Mouse (Mus musculus): Measurements from ENCODE around the gene Mfsd6. TPM values are rescaled to one million over a fixed set of nuclear protein-coding genes. Genes with fewer than 3 reads are reported as not detected.
"Not testable (repeated sequence)": the region's sequence is repeated elsewhere in the genome, so short reads cannot be mapped to it uniquely, and the experiment has no call there.

Gene Mfsd6
- total and polyA plus RNA-seq, 2 experiments from 2014 or later, result 11.2 to 59.5 TPM

- H3K4me2 ChIP-seq (ENCODE audit: low read depth, low read length, poor library complexity, severe bottlenecking), result no peak overlapping the region
- ATAC-seq (ENCODE audit: low FRiP score) (no peak), DNase-seq (ENCODE audit: low spot score) (no peak)
- no peak overlapping the region for H3K9ac ChIP-seq (replicated peaks; ENCODE audit: low read length, poor library complexity, severe bottlenecking)
- H3K36me3 ChIP-seq (ENCODE audit: insufficient read depth, low read length), result no peaks in the 10 kb centered on the region
- H3K9me3 ChIP-seq (ENCODE audit: low read length), result no peaks in the 10 kb centered on the region
- WGBS, result 87% methylated on average over 1 of the region's 1 CpGs
- no peak for TF ChIP-seq CTCF (IDR thresholded peaks at IDR 0.05)
- no peaks in the 10 kb centered on the region for H3K27me3 ChIP-seq (ENCODE audit: insufficient read depth, low read length)
- H3K27ac ChIP-seq (ENCODE audit: low read depth, low read length), result no peak overlapping the region
- no peaks in the 10 kb centered on the region for H3K4me1 ChIP-seq (ENCODE audit: insufficient read depth, low read length)
- H3K4me3 ChIP-seq (ENCODE audit: low read depth, low read length), result no peak overlapping the region
Measured at GRCm38 (mm10) chr1:52701941-52702340, 25.3 kb downstream of the Mfsd6 start.

- WGBS, result 94% methylated on average over 13 of the region's 13 CpGs
- DNase-seq (ENCODE audit: low spot score); H3K36me3 ChIP-seq (ENCODE audit: insufficient read depth, low read length): not testable (repeated sequence)
Measured at GRCm38 (mm10) chr1:52694456-52694855, 32.8 kb downstream of the Mfsd6 start.

GRCm38 (mm10) chr1:52687636-52688035, 39.6 kb downstream of the Mfsd6 start:
- Histone ChIP-seq H3K4me2 (ENCODE audit: low read depth, low read length, poor library complexity, severe bottlenecking) (no peak overlapping the region), H3K9me3 (ENCODE audit: low read length) (no peaks in the 10 kb centered on the region), H3K4me1 (ENCODE audit: insufficient read depth, low read length) (no peaks in the 10 kb centered on the region), H3K27me3 (ENCODE audit: insufficient read depth, low read length) (no peaks in the 10 kb centered on the region), H3K27ac (ENCODE audit: low read depth, low read length) (no peak overlapping the region), H3K36me3 (ENCODE audit: insufficient read depth, low read length) (no peaks in the 10 kb centered on the region), H3K9ac (replicated peaks; ENCODE audit: low read length, poor library complexity, severe bottlenecking) (no peak overlapping the region), H3K4me3 (ENCODE audit: low read depth, low read length) (no peak overlapping the region)
- ATAC-seq (ENCODE audit: low FRiP score), result no peak
- 96% methylated on average over 8 of the region's 8 CpGs for WGBS
- TF ChIP-seq CTCF (IDR thresholded peaks at IDR 0.05), result no peak
- no peak for DNase-seq (ENCODE audit: low spot score)

More at GRCm38 (mm10) chr1:52694456-52694855, 32.8 kb downstream of the Mfsd6 start:
- H3K4me1 ChIP-seq (ENCODE audit: insufficient read depth, low read length); H3K9ac ChIP-seq (replicated peaks; ENCODE audit: low read length, poor library complexity, severe bottlenecking); H3K27me3 ChIP-seq (ENCODE audit: insufficient read depth, low read length); H3K4me2 ChIP-seq (ENCODE audit: low read depth, low read length, poor library complexity, severe bottlenecking); H3K9me3 ChIP-seq (ENCODE audit: low read length); H3K27ac ChIP-seq (ENCODE audit: low read depth, low read length); ATAC-seq (ENCODE audit: low FRiP score); H3K4me3 ChIP-seq (ENCODE audit: low read depth, low read length): not testable (repeated sequence)

- ATAC-seq (ENCODE audit: low FRiP score), result no peak
- H3K4me2 ChIP-seq (ENCODE audit: low read depth, low read length, poor library complexity, severe bottlenecking), result no peak overlapping the region
- H3K4me1 ChIP-seq (ENCODE audit: insufficient read depth, low read length), result no peaks in the 10 kb centered on the region
- no peaks in the 10 kb centered on the region for H3K9me3 ChIP-seq (ENCODE audit: low read length)
- H3K27me3 ChIP-seq (ENCODE audit: insufficient read depth, low read length), result no peaks in the 10 kb centered on the region
- WGBS, result 74% methylated on average over 4 of the region's 4 CpGs
- H3K36me3 ChIP-seq (ENCODE audit: insufficient read depth, low read length), result no peaks in the 10 kb centered on the region
- H3K27ac ChIP-seq (ENCODE audit: low read depth, low read length), result no peak overlapping the region
- no peak for TF ChIP-seq CTCF (IDR thresholded peaks at IDR 0.05)
- H3K4me3 ChIP-seq (ENCODE audit: low read depth, low read length), result no peak overlapping the region
- H3K9ac ChIP-seq (replicated peaks; ENCODE audit: low read length, poor library complexity, severe bottlenecking), result no peak overlapping the region
- DNase-seq (ENCODE audit: low spot score), result no peak
Measured at GRCm38 (mm10) chr1:52683550-52683949, 43.7 kb downstream of the Mfsd6 start.

- Histone ChIP-seq H3K36me3 (ENCODE audit: insufficient read depth, low read length) (no peaks in the 10 kb centered on the region), H3K4me2 (ENCODE audit: low read depth, low read length, poor library complexity, severe bottlenecking) (no peak overlapping the region), H3K9me3 (ENCODE audit: low read length) (no peaks in the 10 kb centered on the region), H3K27ac (ENCODE audit: low read depth, low read length) (no peak overlapping the region), H3K27me3 (ENCODE audit: insufficient read depth, low read length) (no peaks in the 10 kb centered on the region), H3K4me3 (ENCODE audit: low read depth, low read length) (no peak overlapping the region), H3K9ac (replicated peaks; ENCODE audit: low read length, poor library complexity, severe bottlenecking) (no peak overlapping the region), H3K4me1 (ENCODE audit: insufficient read depth, low read length) (no peaks in the 10 kb centered on the region)
- ATAC-seq (ENCODE audit: low FRiP score) (no peak; the same call in 1 of the 2 replicates), DNase-seq (ENCODE audit: low spot score) (peak; percentile 68)
- TF ChIP-seq CTCF (IDR thresholded peaks at IDR 0.05), result no peak
- 64% methylated on average over 3 of the region's 3 CpGs for WGBS
Measured at GRCm38 (mm10) chr1:52676621-52677020, 50.6 kb downstream of the Mfsd6 start.

- Histone ChIP-seq H3K4me1 (ENCODE audit: insufficient read depth, low read length) (no peaks in the 10 kb centered on the region), H3K27me3 (ENCODE audit: insufficient read depth, low read length) (no peaks in the 10 kb centered on the region), H3K9me3 (ENCODE audit: low read length) (no peaks in the 10 kb centered on the region), H3K36me3 (ENCODE audit: insufficient read depth, low read length) (no peaks in the 10 kb centered on the region), H3K4me2 (ENCODE audit: low read depth, low read length, poor library complexity, severe bottlenecking) (no peak overlapping the region), H3K27ac (ENCODE audit: low read depth, low read length) (no peak overlapping the region), H3K9ac (replicated peaks; ENCODE audit: low read length, poor library complexity, severe bottlenecking) (no peak overlapping the region), H3K4me3 (ENCODE audit: low read depth, low read length) (no peak overlapping the region)
- WGBS, result 77% methylated on average over 7 of the region's 7 CpGs
- ATAC-seq (ENCODE audit: low FRiP score), result no peak
- TF ChIP-seq CTCF (IDR thresholded peaks at IDR 0.05), result no peak
- DNase-seq (ENCODE audit: low spot score), result no peak
Measured at GRCm38 (mm10) chr1:52675561-52676551, 51.4 kb downstream of the Mfsd6 start.

All from midbrain, postnatal 0 days (tissue).